Mouse (Mus musculus) cerebellum, adult 9-11 months (tissue): ENCODE data around the gene 5730522E02Rik.

Experiments
- DNase-seq: peaks from one replicate; pipeline ENCODE4 v3.0.0; 2022

The 5730522E02Rik gene

GRCm38 (mm10) chr11:25770991-25771568 is 439.5 kb downstream of the 5730522E02Rik start:
- DNase-seq, result no peak

- DNase-seq, result no peak
Observed at GRCm38 (mm10) chr11:25767584-25768333, 442.8 kb downstream of the 5730522E02Rik start.

GRCm38 (mm10) chr11:25753156-25753899 is 457.2 kb downstream of the 5730522E02Rik start:
- DNase-seq, result no peak

GRCm38 (mm10) chr11:25752418-25752817 is 458.1 kb downstream of the 5730522E02Rik start:
- no peak for DNase-seq

- no peak for DNase-seq
Observed at GRCm38 (mm10) chr11:25747098-25747862, 463.3 kb downstream of the 5730522E02Rik start.

- no peak for DNase-seq
Observed at GRCm38 (mm10) chr11:25743664-25744063, 466.9 kb downstream of the 5730522E02Rik start.

GRCm38 (mm10) chr11:25737255-25737654 is 473.3 kb downstream of the 5730522E02Rik start:
- no peak for DNase-seq

GRCm38 (mm10) chr11:25729476-25729875 is 481.1 kb downstream of the 5730522E02Rik start:
- DNase-seq, result no peak

- DNase-seq, result no peak
Observed at GRCm38 (mm10) chr11:25715447-25716321, 494.9 kb downstream of the 5730522E02Rik start.

GRCm38 (mm10) chr11:25710559-25710958 is 500.0 kb downstream of the 5730522E02Rik start:
- no peak for DNase-seq

GRCm38 (mm10) chr11:25709892-25710291 is 500.7 kb downstream of the 5730522E02Rik start:
- DNase-seq, result no peak

GRCm38 (mm10) chr11:25704332-25705168 is 506.0 kb downstream of the 5730522E02Rik start:
- no peak for DNase-seq

- no peak for DNase-seq
Observed at GRCm38 (mm10) chr11:25702791-25703190, 507.8 kb downstream of the 5730522E02Rik start.

- DNase-seq, result no peak
Observed at GRCm38 (mm10) chr11:25697508-25698193, 512.9 kb downstream of the 5730522E02Rik start.

- DNase-seq, result no peak
Observed at GRCm38 (mm10) chr11:25696168-25696567, 514.4 kb downstream of the 5730522E02Rik start.

GRCm38 (mm10) chr11:25684731-25685130 is 525.8 kb downstream of the 5730522E02Rik start:
- no peak for DNase-seq

- DNase-seq, result no peak
Observed at GRCm38 (mm10) chr11:25679856-25680255, 530.7 kb downstream of the 5730522E02Rik start.

- no peak for DNase-seq
Observed at GRCm38 (mm10) chr11:25674194-25674593, 536.4 kb downstream of the 5730522E02Rik start.

- DNase-seq, result no peak
Observed at GRCm38 (mm10) chr11:25670018-25670417, 540.5 kb downstream of the 5730522E02Rik start.

- no peak for DNase-seq
Observed at GRCm38 (mm10) chr11:25664562-25665104, 545.9 kb downstream of the 5730522E02Rik start.
